Mouse (Mus musculus) lung, embryonic 15.5 days (tissue): ENCODE measurements at regions not wholly inside any gene's neighbourhood (a gene's known extent, or its start where the extent isn't known, plus 50 kb on each side); places are given as distances from the start of the nearest gene placed in this dataset.

ENCODE experiments used
- ATAC-seq: fragments of 200-750 bp; cut with Nextera tagmentation; 2 replicates; pipeline ENCODE4 v1.8.0; 2017; ENCODE audit warnings: moderate number of reproducible peaks, borderline replicate concordance; ENCODE audit not compliant: low FRiP score, low TSS enrichment; ENCODE audit errors: extremely low read depth
- H3K27ac ChIP-seq: fragments of 300-500 bp; sonication (generic); 2 replicates; pipeline ENCODE4 v1.5.1; 2015; ENCODE audit warnings: moderate library complexity, mild to moderate bottlenecking, inconsistent platforms
- H3K27me3 ChIP-seq: fragments of 300-500 bp; sonication (generic); 2 replicates; pipeline ENCODE4 v1.6.1; 2015; ENCODE audit warnings: inconsistent platforms
- H3K36me3 ChIP-seq: fragments of 300-500 bp; sonication (generic); 2 replicates; pipeline ENCODE4 v1.6.1; 2015; ENCODE audit warnings: inconsistent platforms
- H3K4me1 ChIP-seq: fragments of 300-500 bp; sonication (generic); 2 replicates; pipeline ENCODE4 v1.6.1; 2015; ENCODE audit warnings: inconsistent platforms
- H3K4me2 ChIP-seq: fragments of 300-500 bp; sonication (generic); 2 replicates; pipeline ENCODE4 v1.6.1; 2015; ENCODE audit warnings: inconsistent platforms, mild to moderate bottlenecking, moderate library complexity
- H3K4me3 ChIP-seq: fragments of 300-500 bp; sonication (generic); 2 replicates; pipeline ENCODE4 v1.5.1; 2015; ENCODE audit warnings: mild to moderate bottlenecking, inconsistent platforms
- H3K9ac ChIP-seq: fragments of 300-500 bp; sonication (generic); 2 replicates; pipeline ENCODE4 v1.6.1; 2015; ENCODE audit warnings: inconsistent platforms
- H3K9me3 ChIP-seq: fragments of 300-500 bp; sonication (generic); 2 replicates; pipeline ENCODE4 v1.6.1; 2016; ENCODE audit warnings: inconsistent platforms
- WGBS: fragments of 180-500 bp; shearing (Covaris S2); methylation state at CpG from one replicate; pipeline ENCODE4 v1.1.7; 2015; 5-methylcytosine and 5-hydroxymethylcytosine counted together

DNA sequence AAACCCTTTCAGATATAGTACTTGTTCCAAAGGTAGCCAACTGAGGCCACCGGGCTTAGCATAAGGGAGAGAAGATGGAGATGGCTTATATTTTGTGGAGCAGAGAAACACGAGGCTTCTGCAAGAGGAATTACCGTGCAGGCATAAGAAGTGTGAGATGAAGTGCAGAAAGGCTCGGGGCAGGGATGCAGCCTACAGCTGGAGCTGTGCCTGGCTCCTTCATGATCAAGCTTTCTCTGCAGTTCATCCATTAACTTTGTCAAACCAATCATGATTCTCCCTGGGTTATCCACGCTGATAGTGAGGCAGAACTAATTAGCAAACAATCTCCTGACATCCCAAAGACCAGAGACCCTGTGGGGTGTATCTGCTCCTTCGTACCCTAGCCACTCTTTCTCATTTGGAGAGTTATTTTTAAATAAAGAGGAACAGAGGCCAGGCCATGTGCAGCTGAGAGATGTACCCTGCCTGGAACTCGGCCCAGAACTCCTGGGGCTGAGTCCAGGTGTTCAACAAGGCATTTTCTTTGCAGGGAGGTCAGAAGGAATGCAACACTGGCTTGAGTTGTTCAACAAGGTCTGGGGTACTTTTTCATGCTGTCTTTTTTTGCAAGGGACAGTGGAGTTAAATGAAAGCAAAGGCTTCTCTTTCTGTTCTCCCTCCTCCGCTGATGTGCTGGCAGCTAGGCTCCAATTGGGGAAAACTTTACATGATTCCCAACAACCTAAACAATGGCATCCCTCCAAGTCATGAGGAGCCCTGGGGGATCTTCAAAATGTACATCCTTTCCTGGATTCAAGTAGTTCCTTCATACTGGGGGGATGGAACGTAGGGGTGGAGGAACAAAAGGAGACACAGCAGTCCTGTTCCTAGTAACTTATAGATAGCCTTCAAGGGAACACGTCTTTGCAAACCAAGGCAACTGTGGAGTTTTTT, 610.4 kb upstream of the Fam92a start:
- no peak overlapping the region for H3K4me3 ChIP-seq
- no peak overlapping the region for H3K4me2 ChIP-seq
- 35% methylated on average over 10 of the region's 10 CpGs for WGBS
- H3K36me3 ChIP-seq = no peaks in the 10 kb centered on the region
- no peaks in the 10 kb centered on the region for H3K27me3 ChIP-seq
- H3K9ac ChIP-seq = no peak overlapping the region
- no peaks in the 10 kb centered on the region for H3K9me3 ChIP-seq
- H3K27ac ChIP-seq = peak overlapping the region; percentile 35; the same call in 1 of the 2 replicates
- peak; percentile 69; the same call in 1 of the 2 replicates for ATAC-seq
- peaks cover 7% of the 10 kb centered on the region; the same call in 1 of the 2 replicates for H3K4me1 ChIP-seq

DNA sequence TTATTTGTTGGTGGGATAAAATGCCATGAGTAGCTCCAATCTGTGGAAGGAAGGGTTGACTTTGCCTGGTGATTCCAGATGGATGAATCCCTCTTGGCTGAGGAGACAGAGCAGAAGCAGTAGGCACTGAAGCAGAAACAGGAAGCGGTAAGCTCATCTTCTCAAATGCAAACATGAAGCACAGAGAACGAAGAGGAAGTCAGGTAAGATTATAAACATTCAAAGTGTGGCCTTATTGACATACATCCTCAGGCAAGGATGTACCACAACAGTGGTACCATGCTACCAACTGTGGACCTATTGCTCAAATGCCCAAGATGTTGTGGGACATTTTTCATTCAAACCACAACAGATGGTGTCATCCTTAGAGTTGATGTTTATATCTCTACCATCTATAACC, 608.4 kb upstream of the Fam92a start:
- Histone ChIP-seq H3K9ac (no peak overlapping the region), H3K4me1 (peaks cover 7% of the 10 kb centered on the region; the same call in 1 of the 2 replicates), H3K4me2 (no peak overlapping the region), H3K27ac (no peak overlapping the region), H3K4me3 (no peak overlapping the region), H3K9me3 (no peaks in the 10 kb centered on the region), H3K36me3 (no peaks in the 10 kb centered on the region), H3K27me3 (no peaks in the 10 kb centered on the region)
- no peak for ATAC-seq
- WGBS = 79% methylated on average over 2 of the region's 2 CpGs

DNA sequence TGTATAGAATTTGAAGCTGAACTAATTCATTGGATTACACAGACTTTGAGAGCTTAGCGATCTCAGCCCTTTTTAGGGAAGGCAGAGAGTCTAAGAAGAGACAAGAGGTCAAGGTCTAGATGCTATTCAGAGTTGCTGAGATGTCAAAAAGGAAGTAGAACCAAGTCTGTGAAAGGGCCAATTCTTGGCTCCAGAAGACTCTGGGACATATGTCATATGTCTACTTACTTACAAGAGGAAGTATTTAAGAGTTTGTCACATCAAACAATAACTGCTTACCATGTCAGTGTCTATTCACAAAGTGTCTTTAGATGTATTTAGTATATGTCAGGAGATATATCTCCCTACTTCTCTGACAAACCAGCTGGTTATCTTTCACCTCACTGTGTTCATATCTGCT, 607.4 kb upstream of the Fam92a start:
- Histone ChIP-seq H3K4me2 (no peak overlapping the region), H3K4me1 (peaks cover 7% of the 10 kb centered on the region; the same call in 1 of the 2 replicates), H3K4me3 (no peak overlapping the region), H3K9me3 (no peaks in the 10 kb centered on the region), H3K9ac (no peak overlapping the region), H3K27ac (no peak overlapping the region), H3K27me3 (no peaks in the 10 kb centered on the region), H3K36me3 (no peaks in the 10 kb centered on the region)
- WGBS = 34% methylated on average over 1 of the region's 1 CpGs
- ATAC-seq = no peak

DNA sequence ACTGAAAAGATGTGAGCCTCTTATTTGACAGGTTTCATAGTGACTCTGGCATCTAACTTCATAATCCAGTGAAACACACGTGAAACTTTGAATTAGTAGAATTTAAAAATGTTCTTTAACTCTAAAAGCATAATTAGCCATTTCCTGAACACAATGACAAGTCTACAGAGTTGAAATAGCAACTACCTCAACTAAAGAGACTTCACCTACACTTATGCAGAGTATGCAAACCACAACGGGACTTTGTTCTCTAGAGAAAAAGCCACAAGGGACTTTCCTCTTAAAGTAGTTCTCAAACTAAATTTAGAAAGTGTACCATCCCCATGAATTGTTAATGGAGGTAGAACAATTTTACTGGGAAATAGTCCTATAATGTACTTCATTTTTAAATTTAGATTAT, 606.3 kb upstream of the Fam92a start:
- Histone ChIP-seq H3K27me3 (no peaks in the 10 kb centered on the region), H3K4me2 (no peak overlapping the region), H3K27ac (no peak overlapping the region), H3K4me3 (no peak overlapping the region), H3K4me1 (peaks cover 7% of the 10 kb centered on the region; the same call in 1 of the 2 replicates), H3K9me3 (no peaks in the 10 kb centered on the region), H3K9ac (no peak overlapping the region), H3K36me3 (no peaks in the 10 kb centered on the region)
- ATAC-seq = no peak
- 72% methylated on average over 2 of the region's 2 CpGs for WGBS

DNA sequence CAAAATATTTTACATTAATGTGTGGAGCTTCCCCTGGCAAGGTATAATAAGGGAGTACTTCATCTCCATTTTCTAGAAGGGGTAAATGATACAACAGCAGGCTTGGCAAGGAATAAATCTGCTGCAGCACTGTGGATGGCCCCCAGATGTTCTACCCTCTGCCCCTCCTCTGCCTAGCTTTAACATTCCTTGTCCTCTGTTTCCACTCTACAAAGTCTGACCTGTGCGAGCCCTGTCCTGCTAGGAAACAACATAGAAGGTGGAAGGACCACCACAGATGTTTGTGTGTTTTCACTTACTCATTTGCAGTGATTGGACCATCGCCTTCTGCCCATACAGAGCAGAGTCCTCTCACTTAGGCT, 604.4 kb upstream of the Fam92a start:
- Histone ChIP-seq H3K9me3 (no peaks in the 10 kb centered on the region), H3K27ac (no peak overlapping the region), H3K36me3 (no peaks in the 10 kb centered on the region), H3K4me2 (no peak overlapping the region), H3K4me1 (no peaks in the 10 kb centered on the region), H3K27me3 (no peaks in the 10 kb centered on the region), H3K4me3 (no peak overlapping the region), H3K9ac (no peak overlapping the region)
- 80% methylated on average over 2 of the region's 2 CpGs for WGBS
- no peak for ATAC-seq

DNA sequence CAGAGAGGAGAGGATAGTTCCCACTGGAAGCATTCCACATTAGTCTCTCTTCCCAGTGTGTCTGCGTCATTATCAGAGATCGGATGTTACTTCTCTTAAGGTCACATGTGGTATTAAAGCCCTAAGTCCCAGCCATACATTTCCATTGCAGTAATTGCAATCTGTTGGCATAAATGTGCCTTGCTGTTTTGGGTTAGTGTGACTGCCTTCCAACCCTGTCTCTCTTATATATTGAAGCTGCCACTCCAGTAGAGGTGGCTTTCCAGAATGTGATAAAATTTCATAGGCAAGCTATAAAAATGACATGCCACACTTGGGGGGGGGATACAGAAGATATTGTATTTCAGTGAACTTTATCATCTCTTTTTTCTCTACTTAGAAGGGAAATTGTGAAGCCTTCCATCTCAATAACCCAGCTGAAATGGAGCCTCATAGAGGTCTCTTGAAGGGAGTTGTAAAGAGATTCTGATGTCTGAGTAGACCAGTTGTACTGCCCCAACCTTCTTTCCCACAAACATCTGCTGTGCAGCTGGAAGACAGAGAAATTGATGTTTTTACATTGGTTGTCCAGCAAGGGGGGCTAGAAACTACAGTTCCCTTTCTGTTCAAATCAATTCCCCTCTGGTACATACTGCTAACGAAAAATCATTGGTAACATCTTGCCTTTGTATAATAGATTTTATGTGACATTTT, 603.9 kb upstream of the Fam92a start:
- H3K9me3 ChIP-seq = no peaks in the 10 kb centered on the region
- 68% methylated on average over 3 of the region's 3 CpGs for WGBS
- H3K9ac ChIP-seq = no peak overlapping the region
- no peak overlapping the region for H3K4me2 ChIP-seq
- H3K27me3 ChIP-seq = no peaks in the 10 kb centered on the region
- no peaks in the 10 kb centered on the region for H3K36me3 ChIP-seq
- H3K4me1 ChIP-seq = no peaks in the 10 kb centered on the region
- no peak overlapping the region for H3K27ac ChIP-seq
- ATAC-seq = no peak; the same call in 1 of the 2 replicates
- H3K4me3 ChIP-seq = no peak overlapping the region

DNA sequence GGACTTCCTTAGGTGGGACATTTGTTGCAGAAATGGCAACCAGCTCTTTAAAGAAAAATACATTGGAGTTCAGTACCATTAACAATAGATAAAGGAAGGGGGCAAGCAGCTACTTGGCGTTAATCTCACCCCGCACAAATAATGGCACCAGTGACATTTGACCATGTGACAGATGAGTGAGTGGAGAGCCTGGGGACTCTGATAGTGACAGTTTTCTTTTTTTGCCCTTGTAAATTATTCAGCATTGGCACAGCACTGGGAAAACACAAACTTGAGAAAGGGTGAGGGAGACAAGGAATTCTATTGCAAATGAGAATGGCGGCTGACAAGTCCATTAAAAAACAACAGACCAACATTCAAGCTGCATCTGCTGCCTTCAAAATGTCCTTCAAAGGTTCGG, 603.3 kb upstream of the Fam92a start:
- H3K9me3 ChIP-seq = no peaks in the 10 kb centered on the region
- no peaks in the 10 kb centered on the region for H3K4me1 ChIP-seq
- no peak overlapping the region for H3K4me2 ChIP-seq
- no peak overlapping the region for H3K9ac ChIP-seq
- H3K36me3 ChIP-seq = no peaks in the 10 kb centered on the region
- no peak for ATAC-seq
- no peak overlapping the region for H3K27ac ChIP-seq
- 56% methylated on average over 4 of the region's 4 CpGs for WGBS
- no peaks in the 10 kb centered on the region for H3K27me3 ChIP-seq
- H3K4me3 ChIP-seq = no peak overlapping the region

DNA sequence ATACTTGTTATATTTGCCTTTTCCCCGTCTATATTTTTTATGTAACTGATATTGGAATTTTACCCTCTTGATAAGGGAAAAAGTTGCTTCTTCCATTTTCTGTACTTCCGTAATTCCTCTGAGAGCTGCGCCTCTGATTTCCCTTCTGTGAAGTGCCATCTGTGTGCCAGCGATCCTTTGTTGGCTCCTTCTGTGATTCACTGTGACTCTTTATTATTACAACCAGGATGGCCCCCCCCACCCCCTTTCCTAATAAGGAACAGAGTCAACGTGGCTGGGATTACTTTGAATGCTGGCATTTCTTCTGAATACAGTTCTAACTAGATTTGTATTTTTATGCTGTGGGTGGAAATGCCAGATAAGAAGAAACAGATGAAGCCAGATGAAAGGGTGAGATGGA, 602.9 kb upstream of the Fam92a start:
- H3K9me3 ChIP-seq = no peaks in the 10 kb centered on the region
- H3K4me3 ChIP-seq = no peak overlapping the region
- 59% methylated on average over 5 of the region's 5 CpGs for WGBS
- H3K27ac ChIP-seq = no peak overlapping the region
- no peak overlapping the region for H3K9ac ChIP-seq
- no peaks in the 10 kb centered on the region for H3K4me1 ChIP-seq
- H3K36me3 ChIP-seq = no peaks in the 10 kb centered on the region
- no peaks in the 10 kb centered on the region for H3K27me3 ChIP-seq
- H3K4me2 ChIP-seq = no peak overlapping the region
- no peak for ATAC-seq

DNA sequence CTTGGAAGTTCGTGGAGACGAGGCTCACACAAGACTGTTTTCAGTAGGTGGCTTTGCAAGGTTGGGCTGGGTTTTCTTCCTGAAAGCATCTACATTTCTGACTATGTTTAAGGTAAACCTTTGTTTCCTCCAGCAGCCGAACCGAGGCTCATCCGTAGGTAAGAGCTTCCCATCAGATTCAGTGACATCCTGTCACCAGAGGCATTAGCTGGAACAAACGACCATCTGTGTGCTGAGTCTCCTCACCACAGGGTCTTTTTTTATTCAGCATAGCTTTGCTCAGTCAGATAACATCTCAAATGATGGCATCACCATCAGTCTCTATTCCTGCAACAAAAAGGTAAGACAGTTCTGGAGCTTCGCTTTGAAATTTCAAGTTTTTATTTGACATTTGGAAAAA, 601.4 kb upstream of the Fam92a start:
- H3K27ac ChIP-seq = no peak overlapping the region
- H3K9me3 ChIP-seq = no peaks in the 10 kb centered on the region
- H3K4me2 ChIP-seq = no peak overlapping the region
- 58% methylated on average over 7 of the region's 7 CpGs for WGBS
- H3K9ac ChIP-seq = no peak overlapping the region
- H3K4me1 ChIP-seq = no peaks in the 10 kb centered on the region
- no peak overlapping the region for H3K4me3 ChIP-seq
- H3K36me3 ChIP-seq = no peaks in the 10 kb centered on the region
- ATAC-seq = no peak
- H3K27me3 ChIP-seq = no peaks in the 10 kb centered on the region

DNA sequence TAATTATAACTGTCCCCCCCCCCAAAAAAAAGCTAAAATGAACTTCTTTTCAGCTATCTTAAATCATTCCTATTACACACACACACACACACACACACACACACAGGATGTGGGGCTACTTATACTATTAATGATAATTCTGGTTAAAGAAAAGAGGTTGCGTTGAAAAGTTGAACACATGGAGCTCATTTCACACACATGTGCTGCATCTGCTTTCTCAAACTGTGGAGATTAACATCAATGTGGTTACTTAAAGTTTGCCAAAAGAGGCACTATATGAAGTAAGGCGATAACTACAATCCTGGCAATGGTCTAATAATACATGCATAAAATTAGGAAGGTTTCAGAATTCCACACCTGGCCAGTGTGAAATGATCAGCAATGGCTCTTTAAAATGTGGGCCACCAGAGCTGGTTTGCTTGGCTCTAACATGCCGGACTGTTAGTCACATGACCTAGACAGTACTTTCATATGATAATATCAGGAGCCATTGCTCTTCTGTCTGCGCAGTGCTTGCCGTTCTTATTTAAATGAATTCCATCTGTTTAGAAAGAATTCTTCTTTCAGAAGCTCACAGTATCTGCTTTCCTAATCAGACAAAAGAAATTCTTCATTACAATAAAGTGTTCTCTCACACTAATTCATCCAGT, 598.4 kb upstream of the Fam92a start:
- Histone ChIP-seq H3K4me3 (no peak overlapping the region), H3K4me2 (no peak overlapping the region), H3K27ac (no peak overlapping the region), H3K9me3 (no peaks in the 10 kb centered on the region), H3K4me1 (0 out of 2 replicates have a peak, but pooled peaks cover 8% of the 10 kb centered on the region), H3K27me3 (no peaks in the 10 kb centered on the region), H3K9ac (no peak overlapping the region), H3K36me3 (no peaks in the 10 kb centered on the region)
- ATAC-seq = no peak
- 79% methylated on average over 5 of the region's 5 CpGs for WGBS

DNA sequence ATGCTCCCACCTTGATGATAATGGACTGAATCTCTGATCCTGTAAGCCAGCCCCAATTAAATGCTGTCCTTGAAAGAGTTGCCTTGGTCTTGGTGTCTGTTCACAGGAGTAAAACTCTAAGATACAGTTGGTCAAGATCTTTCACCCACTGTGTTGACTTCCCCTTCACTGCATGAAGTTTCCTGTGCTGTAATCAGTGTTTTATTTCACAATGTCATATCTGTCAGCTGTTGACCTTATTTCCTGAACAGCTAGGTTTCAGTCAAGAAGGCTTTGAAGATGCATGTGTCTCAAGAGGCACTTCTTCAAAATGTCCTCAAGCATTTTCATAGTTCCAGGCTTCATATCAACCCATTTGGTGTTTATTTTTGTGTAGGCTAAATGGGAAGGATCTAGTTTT, 597.3 kb upstream of the Fam92a start:
- no peak overlapping the region for H3K4me3 ChIP-seq
- H3K9ac ChIP-seq = no peak overlapping the region
- H3K9me3 ChIP-seq = no peaks in the 10 kb centered on the region
- no peak overlapping the region for H3K4me2 ChIP-seq
- no peaks in the 10 kb centered on the region for H3K36me3 ChIP-seq
- no peak overlapping the region for H3K27ac ChIP-seq
- no peaks in the 10 kb centered on the region for H3K27me3 ChIP-seq
- 0 out of 2 replicates have a peak, but pooled peaks cover 8% of the 10 kb centered on the region for H3K4me1 ChIP-seq
- ATAC-seq = no peak

DNA sequence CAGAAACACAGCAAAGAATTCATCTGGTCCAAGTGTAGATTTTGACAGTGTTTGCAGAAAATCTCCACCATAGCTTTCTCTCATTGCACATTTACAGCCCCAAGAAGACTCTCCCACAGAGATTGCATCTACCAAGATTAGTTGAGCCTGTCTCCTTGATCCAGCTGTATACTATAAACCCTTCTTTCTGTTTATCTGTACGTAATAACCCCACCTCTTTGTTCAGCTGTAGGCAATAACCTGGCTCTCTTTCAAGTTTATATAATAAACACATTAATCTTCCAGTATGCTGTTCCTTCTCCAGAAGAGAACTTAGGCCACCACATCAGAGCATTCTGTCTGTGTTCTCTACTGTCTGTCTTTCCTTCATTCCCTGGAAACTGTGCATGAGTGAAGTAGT, 594.9 kb upstream of the Fam92a start:
- no peak overlapping the region for H3K4me2 ChIP-seq
- no peak overlapping the region for H3K27ac ChIP-seq
- no peak for ATAC-seq
- H3K27me3 ChIP-seq = no peaks in the 10 kb centered on the region
- H3K36me3 ChIP-seq = no peaks in the 10 kb centered on the region
- H3K4me1 ChIP-seq = 0 out of 2 replicates have a peak, but pooled peaks cover 8% of the 10 kb centered on the region
- no peak overlapping the region for H3K9ac ChIP-seq
- H3K9me3 ChIP-seq = no peaks in the 10 kb centered on the region
- no peak overlapping the region for H3K4me3 ChIP-seq
- WGBS = 15% methylated on average over 1 of the region's 1 CpGs
